Mouse (Mus musculus) forebrain, embryonic 16.5 days (tissue): ENCODE data around the gene Lxn. TPM values are rescaled to one million over a fixed set of nuclear protein-coding genes. Genes with fewer than 3 reads are reported as not detected.

Source experiments
- ATAC-seq: fragments of 200-750 bp; cut with Nextera tagmentation; 2 replicates; pipeline ENCODE4 v1.8.0; 2017; ENCODE audit warnings: mild to moderate bottlenecking, moderate library complexity
- H3K27ac ChIP-seq: fragments of 300-500 bp; sonication (generic); 2 replicates; pipeline ENCODE4 v1.5.1; 2014; ENCODE audit warnings: low read length, control low read depth
- H3K27me3 ChIP-seq: fragments of 300-500 bp; sonication (generic); replicated peaks from 2 replicates; pipeline ENCODE4 v1.6.1; 2014; ENCODE audit warnings: low read length; ENCODE audit not compliant: control insufficient read depth, insufficient read depth
- H3K36me3 ChIP-seq: fragments of 300-500 bp; sonication (generic); 2 replicates; pipeline ENCODE4 v1.6.1; 2014; ENCODE audit not compliant: control insufficient read depth, insufficient read depth
- H3K4me1 ChIP-seq: fragments of 300-500 bp; sonication (generic); replicated peaks from 2 replicates; pipeline ENCODE4 v1.6.1; 2014; ENCODE audit warnings: low read length; ENCODE audit not compliant: control insufficient read depth, insufficient read depth
- H3K4me2 ChIP-seq: fragments of 300-500 bp; sonication (generic); 2 replicates; pipeline ENCODE4 v1.6.1; 2014; ENCODE audit warnings: mild to moderate bottlenecking, low read length, control low read depth
- H3K4me3 ChIP-seq: fragments of 300-500 bp; sonication (generic); replicated peaks from 2 replicates; pipeline ENCODE4 v1.5.1; 2014; ENCODE audit warnings: mild to moderate bottlenecking, low read length, control low read depth
- H3K9ac ChIP-seq: fragments of 300-500 bp; sonication (generic); replicated peaks from 2 replicates; pipeline ENCODE4 v1.6.1; 2014; ENCODE audit warnings: low read depth, low read length, control low read depth
- H3K9me3 ChIP-seq: fragments of 300-500 bp; sonication (generic); 2 replicates; pipeline ENCODE4 v1.6.1; 2016; ENCODE audit warnings: low read length; ENCODE audit not compliant: control insufficient read depth
- WGBS: fragments of 180-500 bp; shearing (Covaris S2); extraction: QIAGEN DNeasy Blood & Tissue Kit; methylation state at CpG from one replicate; pipeline ENCODE4 v1.1.7; 2014; 5-methylcytosine and 5-hydroxymethylcytosine counted together
- polyA plus RNA-seq: library from polyadenylated mRNA; unstranded; fragments of >200 nt; fragmentation: Nextera tagmentation; extraction: Ambion mirVana; gene quantifications from 2 replicates; pipeline ENCODE4 v1.2.1, GENCODE M21; 2015

Lxn gene
- polyA plus RNA-seq, result 70.4 and 70.5 TPM in 2 replicates

DNA sequence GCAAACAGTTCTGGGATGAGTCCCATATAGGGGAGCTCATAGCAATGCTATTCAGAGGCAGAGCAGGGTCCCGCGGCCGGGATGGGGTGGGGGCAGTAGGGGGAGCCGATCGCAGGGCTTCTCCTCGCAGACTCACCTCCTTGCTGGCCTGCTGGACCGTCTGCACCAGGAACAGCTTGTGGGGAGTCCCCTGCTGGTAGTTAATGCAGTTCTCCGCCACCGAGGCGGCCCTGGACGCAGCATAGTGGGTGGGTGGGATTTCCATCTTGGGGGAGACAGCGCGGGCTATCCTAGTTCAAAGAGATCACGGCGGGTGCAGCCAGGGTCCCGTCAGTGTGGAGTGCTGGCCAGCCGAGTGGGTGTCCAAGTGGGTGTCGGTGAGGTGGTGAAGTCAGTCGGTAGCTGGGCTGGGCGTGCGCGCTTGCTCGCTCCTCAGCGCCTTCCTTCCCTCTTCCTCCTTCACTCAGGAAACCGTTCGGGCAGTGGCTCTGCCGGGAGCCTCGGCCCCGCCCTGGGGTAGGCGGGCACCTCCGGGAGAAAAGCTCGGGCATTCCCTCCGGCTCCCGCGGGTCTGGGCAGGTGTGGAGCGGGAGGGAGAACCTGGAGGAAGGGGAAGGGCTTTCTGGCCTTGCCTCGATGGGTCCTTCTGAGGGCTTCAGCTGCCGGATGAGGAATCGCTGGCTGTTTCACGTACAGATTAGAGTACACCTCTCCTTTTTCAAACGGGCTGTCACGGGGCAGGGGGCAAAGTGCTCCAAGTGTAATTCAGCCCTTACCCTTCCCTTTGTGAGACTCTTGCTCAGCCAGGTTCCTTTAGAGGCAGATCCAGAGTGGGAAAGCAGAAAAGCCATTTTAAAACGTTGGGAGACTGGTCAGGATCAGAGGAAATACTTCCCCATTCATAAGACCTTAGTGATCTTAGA lies at the start of gene Lxn:
TSS of gene Lxn (minus strand) at position 477 of the 923 bp plus-strand sequence.
- H3K4me1 ChIP-seq, result peaks cover 25% of the 10 kb centered on the region
- H3K4me2 ChIP-seq, result peak within 1 kb of the TSS; percentile 93
- H3K4me3 ChIP-seq, result peak within 1 kb of the TSS; percentile 69
- peak; percentile 83 for ATAC-seq
- under 1% methylated on average over 43 of the region's 43 CpGs for WGBS
- no peaks in the 10 kb centered on the region for H3K27me3 ChIP-seq
- H3K36me3 ChIP-seq, result no peaks in the 10 kb centered on the region; the same call in 1 of the 2 replicates
- H3K27ac ChIP-seq, result peak within 1 kb of the TSS; percentile 41
- H3K9ac ChIP-seq, result peak within 1 kb of the TSS; percentile 74
- H3K9me3 ChIP-seq, result no peaks in the 10 kb centered on the region

DNA sequence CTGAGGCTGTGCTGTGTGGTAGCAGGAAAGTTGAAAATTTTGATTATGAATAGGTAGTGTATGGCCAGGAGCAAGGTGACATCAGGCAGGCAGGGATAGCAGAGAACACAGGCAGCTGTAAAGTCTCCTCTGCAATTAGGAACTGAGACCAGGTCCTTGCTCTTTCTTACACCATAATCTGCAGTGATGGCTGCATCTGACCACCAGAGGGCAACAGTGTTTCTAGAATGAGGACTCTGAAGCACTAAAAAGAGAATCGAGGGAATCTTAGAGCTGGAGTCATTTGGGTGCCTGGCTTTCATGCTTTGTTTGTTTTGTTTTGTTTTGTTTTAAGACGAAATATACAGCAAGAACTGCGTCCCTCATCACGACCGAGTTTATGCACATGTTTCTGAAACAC lies 49.1 kb upstream of the Lxn start:
- H3K27me3 ChIP-seq, result peaks cover 18% of the 10 kb centered on the region
- no peak overlapping the region for H3K4me2 ChIP-seq
- peaks cover 10% of the 10 kb centered on the region for H3K4me1 ChIP-seq
- H3K27ac ChIP-seq, result no peak overlapping the region
- WGBS, result 2% methylated on average over 5 of the region's 5 CpGs
- no peak overlapping the region for H3K4me3 ChIP-seq
- peak; percentile 84 for ATAC-seq
- no peaks in the 10 kb centered on the region for H3K36me3 ChIP-seq
- no peak overlapping the region for H3K9ac ChIP-seq
- no peaks in the 10 kb centered on the region for H3K9me3 ChIP-seq

DNA sequence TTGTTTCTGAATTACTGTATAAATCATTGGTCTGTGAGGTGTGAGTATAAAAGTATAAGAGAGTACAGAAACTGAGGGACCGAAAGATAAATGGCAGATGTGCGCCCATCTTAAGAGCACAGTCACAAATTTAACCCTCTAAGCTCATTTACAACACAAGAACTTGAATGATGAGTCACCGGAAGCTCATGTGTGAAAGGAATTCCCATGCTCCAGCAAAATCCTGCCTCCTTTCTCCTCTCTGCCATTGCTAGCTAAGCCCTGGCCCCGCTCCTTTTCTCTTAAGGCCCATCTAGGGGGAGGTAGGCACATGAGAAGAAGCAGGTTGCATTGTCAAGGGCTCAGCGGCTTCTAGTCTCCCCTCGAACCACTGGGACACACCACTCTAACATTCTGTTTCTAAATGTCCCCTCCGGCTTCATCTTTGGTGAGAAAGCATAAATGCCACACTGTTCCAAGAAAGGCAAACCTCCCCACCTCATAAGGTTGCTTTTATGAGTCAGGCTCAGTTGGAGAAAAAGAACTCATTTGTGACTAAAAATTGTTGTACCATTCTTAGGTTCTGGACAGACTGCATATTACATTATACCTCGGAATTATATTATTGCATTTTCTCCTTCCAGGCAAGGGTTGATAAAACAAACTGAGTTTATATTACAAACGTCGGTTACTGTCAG lies 44.6 kb upstream of the Lxn start:
- Histone ChIP-seq H3K36me3 (no peaks in the 10 kb centered on the region), H3K4me3 (no peak overlapping the region), H3K4me2 (no peak overlapping the region), H3K27ac (no peak overlapping the region), H3K9ac (no peak overlapping the region), H3K27me3 (no peaks in the 10 kb centered on the region; the same call in 1 of the 2 replicates), H3K4me1 (no peaks in the 10 kb centered on the region), H3K9me3 (no peaks in the 10 kb centered on the region)
- 84% methylated on average over 10 of the region's 10 CpGs for WGBS
- ATAC-seq, result no peak

DNA sequence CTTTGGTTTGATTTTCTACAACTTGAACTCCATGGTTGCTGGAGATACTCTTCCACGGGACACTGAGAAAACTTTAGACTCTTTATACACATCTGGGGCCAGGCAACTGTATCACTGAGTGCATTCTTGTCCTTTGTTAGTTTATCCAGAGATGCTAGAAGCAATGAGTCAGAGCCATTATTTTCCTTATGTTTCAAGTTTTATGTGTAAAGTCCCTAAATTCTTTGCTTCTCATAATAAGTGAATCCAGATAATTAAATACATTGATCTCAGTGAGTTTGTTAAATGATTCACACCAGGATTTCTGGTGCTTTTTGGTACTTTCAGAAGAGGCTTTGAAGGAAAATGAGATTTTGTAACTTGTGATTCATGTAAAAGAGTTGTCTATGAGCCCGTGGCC lies 41.6 kb upstream of the Lxn start:
- ATAC-seq, result no peak
- no peak overlapping the region for H3K9ac ChIP-seq
- no peaks in the 10 kb centered on the region for H3K36me3 ChIP-seq
- no peak overlapping the region for H3K4me2 ChIP-seq
- no peak overlapping the region for H3K27ac ChIP-seq
- WGBS, result 70% methylated on average over 2 of the region's 2 CpGs
- H3K4me3 ChIP-seq, result no peak overlapping the region
- H3K9me3 ChIP-seq, result no peaks in the 10 kb centered on the region
- H3K4me1 ChIP-seq, result no peaks in the 10 kb centered on the region
- no peaks in the 10 kb centered on the region for H3K27me3 ChIP-seq

DNA sequence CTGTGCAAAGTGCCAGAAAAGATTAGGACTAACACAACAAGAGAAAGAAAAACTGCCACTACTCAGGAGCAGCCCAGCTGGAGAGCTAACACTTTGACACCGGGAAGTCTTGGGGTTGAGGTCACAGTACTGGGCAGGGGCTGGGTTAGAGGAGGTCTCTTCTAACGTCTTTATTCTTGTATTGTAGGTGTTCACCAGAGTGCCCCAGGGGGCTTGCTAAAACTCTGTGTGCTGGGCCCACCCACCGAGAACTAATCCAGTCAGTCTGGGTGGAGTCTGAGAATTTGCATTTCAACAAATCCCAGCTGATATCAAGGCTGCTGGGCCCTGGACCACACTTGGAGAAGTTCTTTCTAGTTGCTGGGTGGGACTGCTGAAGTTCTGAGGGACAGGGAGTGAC lies 40.2 kb upstream of the Lxn start:
- no peak overlapping the region for H3K9ac ChIP-seq
- no peak overlapping the region for H3K27ac ChIP-seq
- no peaks in the 10 kb centered on the region for H3K4me1 ChIP-seq
- H3K27me3 ChIP-seq, result no peaks in the 10 kb centered on the region
- no peaks in the 10 kb centered on the region for H3K9me3 ChIP-seq
- H3K4me3 ChIP-seq, result no peak overlapping the region
- H3K4me2 ChIP-seq, result no peak overlapping the region
- ATAC-seq, result no peak
- 1% methylated on average over 3 of the region's 3 CpGs for WGBS
- H3K36me3 ChIP-seq, result no peaks in the 10 kb centered on the region

DNA sequence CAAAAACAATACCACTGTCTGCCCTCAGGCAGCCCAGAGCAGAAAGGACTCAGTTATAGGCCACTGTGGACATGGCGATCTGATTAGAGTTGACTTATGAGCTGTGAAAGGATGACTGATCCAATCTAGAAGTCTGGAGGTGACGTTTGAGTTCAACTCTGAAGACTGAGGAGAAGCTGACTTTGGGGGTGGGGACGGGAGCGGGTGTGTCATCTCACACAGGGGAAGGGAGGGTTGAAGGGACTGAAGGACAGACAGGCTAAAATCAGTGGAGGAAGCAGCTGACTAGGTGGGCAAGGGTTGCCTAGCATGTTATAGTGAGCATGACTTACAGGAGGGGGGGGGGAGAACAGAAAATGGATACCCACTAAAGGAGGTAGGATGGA lies 35.7 kb upstream of the Lxn start:
- no peaks in the 10 kb centered on the region for H3K9me3 ChIP-seq
- no peaks in the 10 kb centered on the region for H3K4me1 ChIP-seq
- no peak overlapping the region for H3K27ac ChIP-seq
- H3K36me3 ChIP-seq, result no peaks in the 10 kb centered on the region
- no peak overlapping the region for H3K9ac ChIP-seq
- WGBS, result 97% methylated on average over 4 of the region's 4 CpGs
- no peak overlapping the region for H3K4me2 ChIP-seq
- H3K4me3 ChIP-seq, result no peak overlapping the region
- no peaks in the 10 kb centered on the region for H3K27me3 ChIP-seq
- ATAC-seq, result no peak

DNA sequence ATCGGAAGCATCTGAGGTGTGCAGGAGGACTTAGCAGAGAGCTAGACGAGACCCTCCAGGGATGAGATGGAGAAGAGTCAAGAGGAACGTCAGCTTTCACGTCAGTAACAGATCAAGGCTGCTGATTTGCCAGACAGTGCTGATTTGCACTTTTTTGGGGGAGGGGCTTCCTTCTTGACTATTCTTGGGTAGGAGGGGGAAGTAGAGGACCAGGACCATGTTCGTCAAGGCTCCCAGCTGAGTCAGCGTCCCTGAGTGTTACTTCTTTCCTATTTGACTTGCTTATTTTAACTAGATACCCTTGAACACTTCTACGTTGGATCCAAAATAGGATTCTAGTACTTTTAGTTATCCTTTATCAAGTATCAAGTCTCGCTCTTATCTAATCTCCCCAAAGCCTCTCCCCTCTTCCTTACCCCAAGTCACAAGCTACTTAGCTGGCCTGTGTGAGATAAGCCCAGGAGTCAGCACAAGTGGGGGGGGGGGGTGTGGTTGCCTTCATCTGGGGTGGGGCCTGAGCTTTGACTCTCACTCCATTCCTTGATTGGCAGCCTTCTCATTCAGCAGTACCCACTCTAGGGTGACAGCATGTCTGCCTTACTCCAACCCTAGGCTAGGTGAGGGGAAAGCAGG lies 35.2 kb upstream of the Lxn start:
- no peak overlapping the region for H3K4me2 ChIP-seq
- H3K27ac ChIP-seq, result no peak overlapping the region
- H3K36me3 ChIP-seq, result no peaks in the 10 kb centered on the region
- WGBS, result 95% methylated on average over 8 of the region's 8 CpGs
- H3K9me3 ChIP-seq, result no peaks in the 10 kb centered on the region
- ATAC-seq, result no peak
- no peak overlapping the region for H3K9ac ChIP-seq
- no peak overlapping the region for H3K4me3 ChIP-seq
- no peaks in the 10 kb centered on the region for H3K4me1 ChIP-seq
- H3K27me3 ChIP-seq, result no peaks in the 10 kb centered on the region

DNA sequence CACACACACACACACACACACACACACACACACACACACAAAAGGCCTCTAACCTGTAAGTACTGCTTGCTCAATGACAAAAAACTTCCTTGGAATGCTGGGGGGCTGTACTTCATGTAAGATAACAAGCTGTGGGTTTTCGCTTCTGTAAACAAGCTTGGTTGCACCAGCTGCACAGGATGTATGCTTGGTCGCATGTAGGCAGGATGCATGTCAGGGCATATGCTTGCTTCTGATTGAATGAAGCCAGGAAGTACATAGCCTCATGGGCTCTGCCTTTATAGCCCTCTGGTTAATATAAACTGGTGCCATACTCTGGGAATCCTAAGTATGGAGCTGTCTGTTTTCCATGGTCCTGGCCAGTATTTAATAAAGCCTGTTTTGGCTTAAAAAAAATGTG lies 34.3 kb upstream of the Lxn start:
- H3K4me3 ChIP-seq, result no peak overlapping the region
- H3K4me2 ChIP-seq, result no peak overlapping the region
- no peaks in the 10 kb centered on the region for H3K4me1 ChIP-seq
- no peaks in the 10 kb centered on the region for H3K27me3 ChIP-seq
- no peak overlapping the region for H3K9ac ChIP-seq
- ATAC-seq, result no peak
- no peak overlapping the region for H3K27ac ChIP-seq
- WGBS, result 88% methylated on average over 2 of the region's 2 CpGs
- H3K9me3 ChIP-seq, result no peaks in the 10 kb centered on the region
- H3K36me3 ChIP-seq, result no peaks in the 10 kb centered on the region

DNA sequence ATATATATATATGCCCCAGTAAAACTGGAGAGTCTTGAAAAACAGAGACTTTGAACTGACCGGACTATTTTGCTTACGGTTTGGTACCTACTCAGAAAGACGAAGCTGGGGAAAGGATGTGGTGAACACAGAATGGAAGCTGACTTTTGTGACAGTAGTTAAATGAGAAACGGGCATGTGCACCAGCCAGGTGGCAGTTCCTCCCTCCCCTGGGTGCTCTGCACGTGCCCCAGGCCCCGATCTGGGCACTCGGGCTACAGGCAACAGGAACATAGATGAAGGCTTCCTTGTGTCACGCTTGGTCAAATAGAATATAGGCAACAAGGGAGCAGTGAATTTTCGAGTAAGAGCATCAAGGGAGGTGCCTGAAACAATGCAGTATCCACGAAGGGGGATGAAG lies 32.6 kb upstream of the Lxn start:
- Histone ChIP-seq H3K36me3 (no peaks in the 10 kb centered on the region), H3K4me1 (no peaks in the 10 kb centered on the region), H3K27ac (no peak overlapping the region), H3K27me3 (no peaks in the 10 kb centered on the region), H3K4me2 (no peak overlapping the region), H3K4me3 (no peak overlapping the region), H3K9me3 (no peaks in the 10 kb centered on the region), H3K9ac (no peak overlapping the region)
- ATAC-seq, result no peak
- WGBS, result 87% methylated on average over 10 of the region's 10 CpGs
